Mouse (Mus musculus) macrophage (primary cell): ENCODE measurements around the gene Tbca. TPM values are rescaled to one million over a fixed set of nuclear protein-coding genes. Genes with fewer than 3 reads are reported as not detected.

Experiments used
- H3K27ac ChIP-seq: fragments of 350-480 bp; formaldehyde crosslinking; 2 replicates; pipeline ENCODE4 v1.9.0; 2021
- H3K36me3 ChIP-seq: fragments of 350-480 bp; formaldehyde crosslinking; 2 replicates; pipeline ENCODE4 v1.9.0; 2021; ENCODE audit errors: inconsistent target
- H3K4me3 ChIP-seq: fragments of 350-480 bp; formaldehyde crosslinking; 2 replicates; pipeline ENCODE4 v1.9.0; 2021; ENCODE audit errors: inconsistent target
- H3K79me2 ChIP-seq: fragments of 350-480 bp; formaldehyde crosslinking; 2 replicates; pipeline ENCODE4 v1.9.0; 2021; ENCODE audit errors: inconsistent target
- WGBS: methylation state at CpG from one replicate; pipeline ENCODE4 v1.1.7; 2026; ENCODE audit warnings: inconsistent platforms; ENCODE audit not compliant: missing documents; 5-methylcytosine and 5-hydroxymethylcytosine counted together
- polyA plus RNA-seq: library from polyadenylated mRNA; stranded (reverse); fragments of 250-400 nt; gene quantifications from 3 replicates; pipeline ENCODE4 v1.2.4, GENCODE M21; 2018; ENCODE audit warnings: inconsistent platforms

The Tbca gene
- polyA plus RNA-seq, 1 experiment from 2014 or later, result 226 TPM

- no peak overlapping the region for H3K4me3 ChIP-seq
- H3K27ac ChIP-seq, result no peak overlapping the region
- peaks cover 98% of the 10 kb centered on the region for H3K79me2 ChIP-seq
- WGBS, result 100% methylated on average over 2 of the region's 2 CpGs
- H3K36me3 ChIP-seq, result no peaks in the 10 kb centered on the region
These were observed 32.2 kb downstream of the Tbca start for GRCm38 (mm10) chr13:94820956-94821355.

GRCm38 (mm10) chr13:94826389-94826788 is 37.7 kb downstream of the Tbca start:
- peaks cover 92% of the 10 kb centered on the region for H3K79me2 ChIP-seq
- 98% methylated on average over 5 of the region's 5 CpGs for WGBS
- no peak overlapping the region for H3K4me3 ChIP-seq
- H3K27ac ChIP-seq, result no peak overlapping the region
- no peaks in the 10 kb centered on the region for H3K36me3 ChIP-seq

GRCm38 (mm10) chr13:94826986-94827385 is 38.3 kb downstream of the Tbca start:
- H3K4me3 ChIP-seq, result no peak overlapping the region
- H3K36me3 ChIP-seq, result no peaks in the 10 kb centered on the region
- H3K79me2 ChIP-seq, result peaks cover 86% of the 10 kb centered on the region
- 94% methylated on average over 2 of the region's 2 CpGs for WGBS
- no peak overlapping the region for H3K27ac ChIP-seq

GRCm38 (mm10) chr13:94827847-94828246 is 39.1 kb downstream of the Tbca start:
- Histone ChIP-seq H3K36me3 (peaks cover 6% of the 10 kb centered on the region; the same call in 1 of the 2 replicates), H3K27ac (no peak overlapping the region), H3K4me3 (no peak overlapping the region), H3K79me2 (peaks cover 78% of the 10 kb centered on the region)
- 93% methylated on average over 2 of the region's 2 CpGs for WGBS

- Histone ChIP-seq H3K4me3 (no peak overlapping the region), H3K27ac (no peak overlapping the region), H3K79me2 (no peaks in the 10 kb centered on the region), H3K36me3 (peaks cover 36% of the 10 kb centered on the region; the same call in 1 of the 2 replicates)
- 46% methylated on average over 5 of the region's 5 CpGs for WGBS
These were observed 49.5 kb downstream of the Tbca start for GRCm38 (mm10) chr13:94838047-94838720.

- Histone ChIP-seq H3K36me3 (peaks cover 29% of the 10 kb centered on the region; the same call in 1 of the 2 replicates), H3K4me3 (no peak overlapping the region), H3K79me2 (no peaks in the 10 kb centered on the region), H3K27ac (no peak overlapping the region)
- WGBS, result 92% methylated on average over 8 of the region's 8 CpGs
These were observed 50.1 kb downstream of the Tbca start for GRCm38 (mm10) chr13:94838756-94839337.

- Histone ChIP-seq H3K27ac (no peak overlapping the region), H3K36me3 (peaks cover 9% of the 10 kb centered on the region; the same call in 1 of the 2 replicates), H3K4me3 (no peak overlapping the region), H3K79me2 (no peaks in the 10 kb centered on the region)
- 96% methylated on average over 5 of the region's 5 CpGs for WGBS
These were observed 54.5 kb downstream of the Tbca start for GRCm38 (mm10) chr13:94843236-94843635.

- WGBS, result 92% methylated on average over 7 of the region's 7 CpGs
- no peaks in the 10 kb centered on the region for H3K36me3 ChIP-seq
- no peak overlapping the region for H3K4me3 ChIP-seq
- no peak overlapping the region for H3K27ac ChIP-seq
- no peaks in the 10 kb centered on the region for H3K79me2 ChIP-seq
These were observed 59.2 kb downstream of the Tbca start for GRCm38 (mm10) chr13:94847870-94848269.

GRCm38 (mm10) chr13:94849351-94849750 is 60.6 kb downstream of the Tbca start:
- Histone ChIP-seq H3K27ac (no peak overlapping the region), H3K36me3 (no peaks in the 10 kb centered on the region)
- 48% methylated on average over 13 of the region's 13 CpGs for WGBS

GRCm38 (mm10) chr13:94858016-94858575 is 69.4 kb downstream of the Tbca start:
- Histone ChIP-seq H3K79me2 (no peaks in the 10 kb centered on the region), H3K4me3 (no peak overlapping the region), H3K36me3 (no peaks in the 10 kb centered on the region), H3K27ac (no peak overlapping the region)
- 84% methylated on average over 8 of the region's 8 CpGs for WGBS

More at GRCm38 (mm10) chr13:94849351-94849750, 60.6 kb downstream of the Tbca start:
- H3K4me3 ChIP-seq, result no peak overlapping the region
- no peaks in the 10 kb centered on the region for H3K79me2 ChIP-seq

- no peak overlapping the region for H3K27ac ChIP-seq
- no peaks in the 10 kb centered on the region for H3K79me2 ChIP-seq
- WGBS, result 81% methylated on average over 8 of the region's 8 CpGs
- no peaks in the 10 kb centered on the region for H3K36me3 ChIP-seq
- no peak overlapping the region for H3K4me3 ChIP-seq
These were observed 70.5 kb downstream of the Tbca start for GRCm38 (mm10) chr13:94859256-94859655.

- WGBS, result 40% methylated on average over 5 of the region's 5 CpGs
- Histone ChIP-seq H3K79me2 (no peaks in the 10 kb centered on the region), H3K4me3 (no peak overlapping the region), H3K27ac (no peak overlapping the region), H3K36me3 (no peaks in the 10 kb centered on the region)
These were observed 74.0 kb downstream of the Tbca start for GRCm38 (mm10) chr13:94862491-94863230.

- no peaks in the 10 kb centered on the region for H3K36me3 ChIP-seq
- H3K27ac ChIP-seq, result no peak overlapping the region
- H3K4me3 ChIP-seq, result no peak overlapping the region
- 63% methylated on average over 2 of the region's 2 CpGs for WGBS
- H3K79me2 ChIP-seq, result no peaks in the 10 kb centered on the region
These were observed 78.2 kb downstream of the Tbca start for GRCm38 (mm10) chr13:94866906-94867305.

- WGBS, result 64% methylated on average over 4 of the region's 4 CpGs
- Histone ChIP-seq H3K36me3 (no peaks in the 10 kb centered on the region), H3K27ac (no peak overlapping the region), H3K4me3 (no peak overlapping the region), H3K79me2 (no peaks in the 10 kb centered on the region)
These were observed 79.1 kb downstream of the Tbca start for GRCm38 (mm10) chr13:94867772-94868171.
